Mouse (Mus musculus): Measurements from ENCODE around the gene Ipp.
A peak's percentile ranks its signal among the peaks of the same experiment; 100 is the strongest.

The Ipp gene

GRCm38 (mm10) chr4:116557306-116558121 is 50.2 kb downstream of the Ipp start, which contains the start of gene Gpbp1l1:
Gpbp1l1 (plus strand) TSS chr4:116557658.
- DNase-seq (ENCODE audit: low spot score), result peak; percentile 87

- DNase-seq (ENCODE audit: low spot score), result no peak
Observed at GRCm38 (mm10) chr4:116558151-116558882, 51.0 kb downstream of the Ipp start.

Measured in layer of hippocampus, adult 9-10 months (tissue).